11 mouse cellular contexts compared by ENCODE assay signal in genomic region chr11:69244911-69245310, GRCm38 (mm10). TPM values are rescaled to one million over a fixed set of nuclear protein-coding genes. Genes with fewer than 3 reads are reported as not detected.
DNase-seq lines count a peak whose midpoint lies in the region; ATAC-seq and TF ChIP-seq lines count a peak whose summit lies in the region.
"Had no signal": no experiment of that assay in that cellular context is flagged by ENCODE, and none has a peak within 500 bp of the region (broad histone marks: within the 10 kb centered on the region; RNA-seq: fewer than 3 reads in every experiment).

No protein-coding gene starts in this region.

- H3K4me2 ChIP-seq in liver, embryonic 14.5 days (ENCODE audit: low read depth) = no peak overlapping the region
- H3K4me2 ChIP-seq in liver, embryonic 11.5 days = no peak overlapping the region
- H3K4me2 ChIP-seq in heart, embryonic 16.5 days (ENCODE audit: low read depth, low read length) = peak overlapping the region; percentile 59; the same call in 1 of the 2 replicates

- ATAC-seq in liver, embryonic 14.5 days (ENCODE audit: insufficient read depth) = no peak
- no peak for ATAC-seq in liver, embryonic 11.5 days (replicated peaks; ENCODE audit: low FRiP score)
- peak; percentile 61; the same call in 1 of the 2 replicates for ATAC-seq in heart, embryonic 16.5 days (replicated peaks; ENCODE audit: extremely low read depth, insufficient read depth, low FRiP score)

- H3K27ac ChIP-seq in liver, embryonic 14.5 days = no peak overlapping the region
- no peak overlapping the region for H3K27ac ChIP-seq in liver, embryonic 11.5 days (ENCODE audit: low read depth, low read length)
- H3K27ac ChIP-seq in heart, embryonic 16.5 days (ENCODE audit: low read length) = no peak overlapping the region

- H3K27me3 ChIP-seq in liver, embryonic 14.5 days (ENCODE audit: control insufficient read depth, insufficient read depth, low read length) = no peaks in the 10 kb centered on the region
- H3K27me3 ChIP-seq in liver, embryonic 11.5 days (replicated peaks; ENCODE audit: control insufficient read depth, insufficient read depth, low read length) = 0 out of 2 replicates have a peak, but pooled peaks cover 2% of the 10 kb centered on the region
- H3K27me3 ChIP-seq in heart, embryonic 16.5 days (ENCODE audit: control insufficient read depth, insufficient read depth, low read length) = no peaks in the 10 kb centered on the region

- no peaks in the 10 kb centered on the region for H3K4me1 ChIP-seq in liver, embryonic 14.5 days (replicated peaks; ENCODE audit: control insufficient read depth in 2 of 2, insufficient read depth in 2 of 2, low read length in 1 of 2)
- H3K4me1 ChIP-seq in liver, embryonic 11.5 days (replicated peaks; ENCODE audit: control insufficient read depth, insufficient read depth, low read length) = no peaks in the 10 kb centered on the region; the same call in 1 of the 2 replicates
- peaks cover 5% of the 10 kb centered on the region for H3K4me1 ChIP-seq in heart, embryonic 16.5 days (ENCODE audit: control insufficient read depth, insufficient read depth, low read length)

- no peak for TF ChIP-seq EP300 in liver, embryonic 14.5 days (IDR thresholded peaks at IDR 0.05; ENCODE audit: low read depth)

- no peaks in the 10 kb centered on the region for H3K9me3 ChIP-seq in liver, embryonic 14.5 days (ENCODE audit: control insufficient read depth, low read length)
- no peaks in the 10 kb centered on the region for H3K9me3 ChIP-seq in liver, embryonic 11.5 days (ENCODE audit: control insufficient read depth, low read length)
- no peaks in the 10 kb centered on the region for H3K9me3 ChIP-seq in heart, embryonic 16.5 days (replicated peaks; ENCODE audit: control insufficient read depth, low read length)
- H3K9me3 ChIP-seq: G1E; megakaryocyte, embryonic 14.5 days had no signal

- H3K4me3 ChIP-seq in liver, embryonic 14.5 days (ENCODE audit: insufficient read depth in 1 of 2, low read depth in 2 of 2, low read length in 2 of 2) = no peak overlapping the region
- no peak overlapping the region for H3K4me3 ChIP-seq in liver, embryonic 11.5 days (ENCODE audit: low read depth, low read length)
- no peak overlapping the region for H3K4me3 ChIP-seq in heart, embryonic 16.5 days (ENCODE audit: low read length)

- WGBS in liver, embryonic 14.5 days (ENCODE audit: insufficient replicate concordance) = 8% methylated on average over 2 of the region's 2 CpGs
- 16% methylated on average over 2 of the region's 2 CpGs for WGBS in liver, embryonic 11.5 days
- 11% methylated on average over 2 of the region's 2 CpGs for WGBS in heart, embryonic 16.5 days

- peak; percentile 36 for DNase-seq in cerebellum, adult 11-12 months
- DNase-seq in cerebellum, adult 9-11 months = no peak
- DNase-seq in liver, embryonic 14.5 days (ENCODE audit: low read depth in 3 of 3, low spot score in 3 of 3) = no peak
- no peak for DNase-seq in liver, embryonic 11.5 days (ENCODE audit: low spot score)
- peak; percentile 72 for DNase-seq in adipocyte (ENCODE audit: low spot score)
- peak; percentile 52 for DNase-seq in lung, postnatal 25 days (ENCODE audit: low spot score)
- DNase-seq in frontal cortex, postnatal 25 days (ENCODE audit: low spot score in 2 of 2) = no peak

- no peak overlapping the region for H3K9ac ChIP-seq in liver, embryonic 14.5 days (replicated peaks)
- H3K9ac ChIP-seq in liver, embryonic 11.5 days (ENCODE audit: low read depth, low read length) = no peak overlapping the region
- H3K9ac ChIP-seq in heart, embryonic 16.5 days (ENCODE audit: low read length) = no peak overlapping the region

- H3K36me3 ChIP-seq in liver, embryonic 14.5 days (replicated peaks; ENCODE audit: control insufficient read depth, insufficient read depth, low read depth) = no peaks in the 10 kb centered on the region
- no peaks in the 10 kb centered on the region for H3K36me3 ChIP-seq in liver, embryonic 11.5 days (ENCODE audit: control insufficient read depth, insufficient read depth, low read length)
- H3K36me3 ChIP-seq in heart, embryonic 16.5 days (ENCODE audit: control insufficient read depth, insufficient read depth) = no peaks in the 10 kb centered on the region
- H3K36me3 ChIP-seq: G1E had no signal

- TF ChIP-seq CTCF in liver, embryonic 14.5 days (IDR thresholded peaks at IDR 0.05; ENCODE audit: low read depth) = peak; percentile 47

RNA-seq across cellular contexts. Expression of gene Gucy2e, which starts 8.1 kb away (rescaled TPM):
- polyA plus RNA-seq in liver, embryonic 14.5 days (2012; rRNA removed) = not detected in 2 replicates
- not detected in 2 replicates for polyA plus RNA-seq in liver, embryonic 14.5 days (2014; fragmentation: Nextera tagmentation; extraction: Ambion mirVana)
- 0.04 and 0.05 TPM in 2 replicates for polyA plus RNA-seq in liver, embryonic 11.5 days (2014; fragmentation: Nextera tagmentation; extraction: Ambion mirVana)
- 0.05 and 0.10 TPM in 2 replicates for polyA plus RNA-seq in heart, embryonic 16.5 days (2015; fragmentation: Nextera tagmentation; extraction: Ambion mirVana)
- polyA plus RNA-seq: G1E had no signal

RNA-seq across cellular contexts. Expression of gene Alox8, which starts 47.3 kb away (rescaled TPM):
- polyA plus RNA-seq in liver, embryonic 14.5 days (2012; rRNA removed) = 0.01 and 0.03 TPM in 2 replicates
- polyA plus RNA-seq in liver, embryonic 14.5 days (2014; fragmentation: Nextera tagmentation; extraction: Ambion mirVana) = not detected in 2 replicates
- 0.12 TPM in 1 of 2 replicates, not detected in the other for polyA plus RNA-seq in liver, embryonic 11.5 days (2014; fragmentation: Nextera tagmentation; extraction: Ambion mirVana)
- polyA plus RNA-seq in heart, embryonic 16.5 days (2015; fragmentation: Nextera tagmentation; extraction: Ambion mirVana) = 1.7 TPM in 2 replicates
- polyA plus RNA-seq: G1E; gonadal fat pad, adult 2 months had no signal

Comparison
In these comparisons a context has a peak if more than half of its experiments do, and no peak if none do; other contexts are left out.
1. DNase-seq: peak in cerebellum, adult 11-12 months (single experiment), adipocyte (single experiment) and lung, postnatal 25 days (single experiment); none in cerebellum, adult 9-11 months (single experiment), liver, embryonic 14.5 days (0 of 3), liver, embryonic 11.5 days (single experiment) and frontal cortex, postnatal 25 days (0 of 2).